Mouse (Mus musculus) neural tube, embryonic 14.5 days (tissue): ENCODE results near the gene Spred1. TPM values are rescaled to one million over a fixed set of nuclear protein-coding genes. Genes with fewer than 3 reads are reported as not detected.

ENCODE experiments used
- ATAC-seq: fragments of 200-750 bp; cut with Nextera tagmentation; 2 replicates; pipeline ENCODE4 v1.8.0; 2017; ENCODE audit warnings: low read depth, mild to moderate bottlenecking, moderate TSS enrichment, moderate library complexity
- H3K27ac ChIP-seq: fragments of 300-500 bp; sonication (generic); 2 replicates; pipeline ENCODE4 v1.5.1; 2014; ENCODE audit warnings: low read depth, mild to moderate bottlenecking, control low read depth, low read length, moderate library complexity, mixed read lengths
- H3K27me3 ChIP-seq: fragments of 300-500 bp; sonication (generic); 2 replicates; pipeline ENCODE4 v1.6.1; 2014; ENCODE audit warnings: low read length; ENCODE audit not compliant: control insufficient read depth, insufficient read depth
- H3K36me3 ChIP-seq: fragments of 300-500 bp; sonication (generic); 2 replicates; pipeline ENCODE4 v1.6.1; 2014; ENCODE audit warnings: low read length, mixed read lengths; ENCODE audit not compliant: control insufficient read depth, insufficient read depth
- H3K4me1 ChIP-seq: fragments of 300-500 bp; sonication (generic); 2 replicates; pipeline ENCODE4 v1.6.1; 2014; ENCODE audit warnings: low read length; ENCODE audit not compliant: control insufficient read depth, insufficient read depth
- H3K4me2 ChIP-seq: fragments of 300-500 bp; sonication (generic); 2 replicates; pipeline ENCODE4 v1.6.1; 2014; ENCODE audit warnings: mild to moderate bottlenecking, low read depth, low read length, control low read depth
- H3K4me3 ChIP-seq: fragments of 300-500 bp; sonication (generic); 2 replicates; pipeline ENCODE4 v1.5.1; 2014; ENCODE audit warnings: low read depth, low read length, control low read depth, mixed read lengths
- H3K9ac ChIP-seq: fragments of 300-500 bp; sonication (generic); replicated peaks from 2 replicates; pipeline ENCODE4 v1.6.1; 2014; ENCODE audit warnings: low read depth, mild to moderate bottlenecking, control low read depth, low read length, mixed read lengths
- H3K9me3 ChIP-seq: fragments of 300-500 bp; sonication (generic); 2 replicates; pipeline ENCODE4 v1.6.1; 2016; ENCODE audit warnings: low read length; ENCODE audit not compliant: control insufficient read depth
- WGBS: fragments of 180-500 bp; shearing (Covaris S2); extraction: QIAGEN DNeasy Blood & Tissue Kit; methylation state at CpG from one replicate; pipeline ENCODE4 v1.1.7; 2014; 5-methylcytosine and 5-hydroxymethylcytosine counted together
- polyA plus RNA-seq: library from polyadenylated mRNA; unstranded; fragments of >200 nt; fragmentation: Nextera tagmentation; extraction: Ambion mirVana; gene quantifications from 2 replicates; pipeline ENCODE4 v1.2.1, GENCODE M21; 2014

Spred1 gene
- polyA plus RNA-seq, 1 experiment from 2014 or later, result 16.0 TPM

DNA sequence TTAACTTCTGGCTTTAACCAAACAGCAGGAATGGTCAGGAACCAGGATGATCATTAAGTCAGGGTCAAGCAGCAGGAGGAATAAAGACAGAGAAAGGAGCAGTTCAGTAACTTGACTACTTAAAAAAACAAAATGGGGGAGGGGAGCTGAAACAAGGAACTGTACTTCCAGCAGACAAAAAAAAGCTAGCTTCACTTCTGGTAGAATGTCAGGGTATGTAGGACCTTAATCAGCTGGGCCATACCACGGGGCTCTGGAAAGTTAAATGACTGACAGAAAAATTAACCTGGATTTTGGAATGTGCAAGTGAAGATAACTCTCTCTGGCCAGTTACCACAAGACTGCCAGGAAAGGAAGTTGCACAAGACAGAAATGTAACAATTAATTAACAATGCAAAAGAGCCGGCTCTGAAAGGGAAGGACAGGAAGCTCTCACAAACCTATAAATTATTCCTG is 28.2 kb upstream of the Spred1 start:
- Histone ChIP-seq H3K4me1 (no peaks in the 10 kb centered on the region), H3K9ac (no peak overlapping the region), H3K27me3 (no peaks in the 10 kb centered on the region), H3K36me3 (no peaks in the 10 kb centered on the region), H3K9me3 (no peaks in the 10 kb centered on the region), H3K4me2 (no peak overlapping the region), H3K27ac (no peak overlapping the region), H3K4me3 (no peak overlapping the region)
- WGBS, result 59% methylated on average over 2 of the region's 2 CpGs
- ATAC-seq, result no peak

DNA sequence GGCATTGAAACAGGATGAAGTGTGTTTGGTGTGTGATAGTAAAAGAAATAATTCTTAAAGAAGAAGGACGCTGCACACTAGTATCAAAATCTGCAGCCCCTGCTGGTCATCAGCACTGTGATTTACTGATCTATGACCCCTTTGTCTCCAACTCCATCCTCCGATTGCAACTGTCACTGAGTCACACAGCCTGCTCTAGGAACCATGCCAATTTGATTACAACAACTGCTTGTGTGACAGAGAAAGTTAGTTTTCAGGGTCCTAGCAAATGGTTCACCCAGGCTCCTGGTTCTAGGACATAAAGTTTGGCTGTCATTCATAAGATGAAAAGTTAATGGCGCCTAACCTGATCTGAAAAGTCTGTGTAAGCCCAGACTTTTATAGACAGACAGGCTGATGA is 25.7 kb upstream of the Spred1 start:
- Histone ChIP-seq H3K4me3 (no peak overlapping the region), H3K4me1 (no peaks in the 10 kb centered on the region), H3K4me2 (no peak overlapping the region), H3K9ac (no peak overlapping the region), H3K9me3 (no peaks in the 10 kb centered on the region), H3K27me3 (no peaks in the 10 kb centered on the region), H3K36me3 (no peaks in the 10 kb centered on the region), H3K27ac (no peak overlapping the region)
- no peak for ATAC-seq
- 52% methylated on average over 3 of the region's 3 CpGs for WGBS

DNA sequence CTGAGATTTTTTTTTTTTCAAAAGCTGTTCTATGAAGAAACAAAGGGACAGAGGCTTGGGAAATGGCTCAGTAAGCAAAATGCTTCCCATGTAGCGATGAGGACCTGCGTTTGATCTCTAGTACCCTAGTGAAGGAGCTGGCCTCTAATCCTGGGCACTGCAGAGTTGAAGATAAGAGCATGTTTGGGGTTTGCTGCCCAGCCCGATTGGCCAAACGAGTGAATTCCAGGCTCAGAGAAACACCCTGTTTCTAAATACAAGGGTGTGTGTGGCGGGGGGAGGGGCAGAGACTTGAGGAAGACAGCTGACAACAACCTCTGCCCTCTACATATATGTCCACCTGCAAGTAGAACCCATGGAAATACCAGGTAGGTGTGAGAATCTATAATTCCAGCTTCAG is 23.9 kb upstream of the Spred1 start:
- H3K9me3 ChIP-seq, result no peaks in the 10 kb centered on the region
- no peaks in the 10 kb centered on the region for H3K4me1 ChIP-seq
- no peak for ATAC-seq
- no peak overlapping the region for H3K9ac ChIP-seq
- H3K4me2 ChIP-seq, result no peak overlapping the region
- no peak overlapping the region for H3K4me3 ChIP-seq
- no peak overlapping the region for H3K27ac ChIP-seq
- no peaks in the 10 kb centered on the region for H3K36me3 ChIP-seq
- no peaks in the 10 kb centered on the region for H3K27me3 ChIP-seq
- WGBS, result 80% methylated on average over 5 of the region's 5 CpGs

DNA sequence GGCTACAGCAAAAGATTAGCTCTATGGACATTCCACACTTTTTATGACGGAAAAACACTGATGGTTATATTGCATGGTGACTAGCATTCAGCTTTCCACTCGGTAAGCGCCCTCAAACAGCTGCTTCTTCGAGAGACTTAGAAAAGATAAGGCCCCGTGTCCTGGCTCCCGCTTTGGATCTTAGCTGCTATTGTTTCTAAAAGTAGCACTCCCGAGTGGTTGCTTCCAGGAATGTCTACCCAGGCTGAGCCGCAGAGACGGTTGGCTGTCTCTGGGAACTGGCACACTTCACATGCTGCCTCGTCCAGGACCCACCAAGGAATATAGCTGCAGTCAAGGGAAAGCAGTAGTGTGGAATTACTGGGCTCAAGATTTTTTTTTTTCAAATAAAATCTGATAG is 21.9 kb upstream of the Spred1 start:
- 67% methylated on average over 10 of the region's 10 CpGs for WGBS
- no peaks in the 10 kb centered on the region for H3K27me3 ChIP-seq
- no peak overlapping the region for H3K27ac ChIP-seq
- no peaks in the 10 kb centered on the region for H3K9me3 ChIP-seq
- no peaks in the 10 kb centered on the region for H3K4me1 ChIP-seq
- no peak overlapping the region for H3K4me3 ChIP-seq
- H3K4me2 ChIP-seq, result no peak overlapping the region
- no peak for ATAC-seq
- no peaks in the 10 kb centered on the region for H3K36me3 ChIP-seq
- no peak overlapping the region for H3K9ac ChIP-seq

DNA sequence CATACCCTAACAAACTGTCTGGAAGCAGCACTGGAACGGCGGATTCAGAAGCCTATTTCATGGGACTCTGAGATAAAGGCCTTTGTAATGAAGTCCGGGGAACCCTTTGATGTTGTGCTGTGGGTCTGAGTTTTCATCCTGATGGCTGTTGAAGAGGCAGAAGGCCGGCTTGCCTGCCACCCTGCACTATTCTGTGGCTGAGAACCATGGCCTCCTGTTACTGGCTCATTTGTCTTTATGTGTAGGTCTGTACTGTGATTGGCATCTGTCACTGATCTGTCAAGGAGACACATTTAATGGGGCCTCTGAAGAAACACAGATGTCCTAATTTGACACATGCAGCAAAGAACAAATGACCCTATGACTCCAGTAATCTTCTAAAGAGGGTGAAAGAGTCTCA is 17.7 kb upstream of the Spred1 start:
- Histone ChIP-seq H3K4me3 (no peak overlapping the region), H3K27me3 (no peaks in the 10 kb centered on the region), H3K9me3 (no peaks in the 10 kb centered on the region), H3K36me3 (no peaks in the 10 kb centered on the region), H3K4me2 (no peak overlapping the region), H3K4me1 (no peaks in the 10 kb centered on the region), H3K9ac (no peak overlapping the region), H3K27ac (no peak overlapping the region)
- ATAC-seq, result no peak
- WGBS, result 10% methylated on average over 4 of the region's 4 CpGs

DNA sequence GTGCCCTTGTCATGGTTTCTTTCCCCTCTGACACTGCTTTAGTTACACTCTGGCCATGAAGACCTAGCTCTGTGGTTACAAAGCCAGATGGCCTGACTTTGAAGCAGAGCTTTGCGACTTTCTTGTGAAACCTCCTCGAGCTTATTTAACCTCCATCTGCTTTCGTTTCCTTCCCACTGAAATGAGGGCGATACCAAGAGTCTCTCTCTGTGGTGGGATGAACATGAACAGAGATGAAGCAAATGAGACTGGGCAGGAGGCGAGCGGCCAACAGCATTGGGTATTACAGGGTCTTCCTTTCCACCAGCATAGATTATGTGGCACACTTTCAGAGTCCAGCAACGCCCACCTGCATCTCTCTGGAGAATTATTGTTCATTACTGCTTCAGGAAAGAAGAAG is 15.8 kb upstream of the Spred1 start:
- 75% methylated on average over 7 of the region's 7 CpGs for WGBS
- no peak overlapping the region for H3K4me3 ChIP-seq
- no peaks in the 10 kb centered on the region for H3K9me3 ChIP-seq
- H3K27me3 ChIP-seq, result no peaks in the 10 kb centered on the region
- ATAC-seq, result no peak
- no peak overlapping the region for H3K4me2 ChIP-seq
- no peaks in the 10 kb centered on the region for H3K4me1 ChIP-seq
- no peak overlapping the region for H3K9ac ChIP-seq
- H3K27ac ChIP-seq, result no peak overlapping the region
- no peaks in the 10 kb centered on the region for H3K36me3 ChIP-seq

DNA sequence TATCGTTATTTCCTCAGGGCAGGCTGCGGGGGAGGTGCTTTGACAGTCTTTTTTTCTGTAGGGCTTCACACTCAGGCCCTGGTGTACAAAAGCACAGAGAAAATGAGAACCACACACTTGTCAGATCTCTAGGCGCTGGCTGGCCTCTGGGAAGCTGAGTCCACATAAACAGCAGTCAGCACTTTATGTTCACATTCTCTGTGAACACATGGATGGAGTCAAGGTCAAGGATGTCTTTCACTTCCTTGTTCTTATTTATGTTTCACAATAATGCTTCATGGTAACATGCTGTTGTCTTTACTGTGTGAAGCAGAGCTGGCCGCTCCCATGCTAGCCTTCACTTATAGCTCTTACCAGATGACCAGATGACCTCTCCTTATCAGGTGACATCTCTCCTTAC is 13.1 kb upstream of the Spred1 start:
- no peak overlapping the region for H3K27ac ChIP-seq
- 63% methylated on average over 4 of the region's 4 CpGs for WGBS
- H3K36me3 ChIP-seq, result no peaks in the 10 kb centered on the region
- H3K4me3 ChIP-seq, result no peak overlapping the region
- H3K4me2 ChIP-seq, result no peak overlapping the region
- H3K4me1 ChIP-seq, result no peaks in the 10 kb centered on the region
- H3K27me3 ChIP-seq, result no peaks in the 10 kb centered on the region
- no peaks in the 10 kb centered on the region for H3K9me3 ChIP-seq
- no peak overlapping the region for H3K9ac ChIP-seq
- ATAC-seq, result no peak

DNA sequence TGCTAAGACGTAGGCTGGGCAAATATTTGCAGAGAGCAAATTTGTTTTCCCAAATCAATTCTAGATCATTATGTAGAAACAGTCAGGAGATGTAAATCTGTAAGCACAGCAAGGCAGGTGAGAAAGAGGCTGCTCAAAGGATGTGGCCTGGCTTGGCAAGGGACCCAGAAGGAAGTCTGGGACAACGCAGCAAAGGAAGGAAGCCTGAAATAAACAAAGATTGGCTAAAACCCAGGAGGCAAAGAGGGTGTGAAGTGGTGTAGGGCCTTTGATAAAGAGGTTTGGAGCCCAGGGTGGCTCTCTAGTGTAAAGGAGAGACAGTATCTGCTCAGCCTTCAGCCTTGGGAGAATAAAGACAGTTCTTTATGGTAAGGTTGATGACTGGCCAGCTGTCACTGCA is 11.9 kb upstream of the Spred1 start:
- Histone ChIP-seq H3K27ac (no peak overlapping the region), H3K9ac (no peak overlapping the region), H3K27me3 (no peaks in the 10 kb centered on the region), H3K4me3 (no peak overlapping the region), H3K4me1 (no peaks in the 10 kb centered on the region), H3K4me2 (no peak overlapping the region), H3K9me3 (no peaks in the 10 kb centered on the region), H3K36me3 (no peaks in the 10 kb centered on the region)
- 79% methylated on average over 2 of the region's 2 CpGs for WGBS
- no peak for ATAC-seq

DNA sequence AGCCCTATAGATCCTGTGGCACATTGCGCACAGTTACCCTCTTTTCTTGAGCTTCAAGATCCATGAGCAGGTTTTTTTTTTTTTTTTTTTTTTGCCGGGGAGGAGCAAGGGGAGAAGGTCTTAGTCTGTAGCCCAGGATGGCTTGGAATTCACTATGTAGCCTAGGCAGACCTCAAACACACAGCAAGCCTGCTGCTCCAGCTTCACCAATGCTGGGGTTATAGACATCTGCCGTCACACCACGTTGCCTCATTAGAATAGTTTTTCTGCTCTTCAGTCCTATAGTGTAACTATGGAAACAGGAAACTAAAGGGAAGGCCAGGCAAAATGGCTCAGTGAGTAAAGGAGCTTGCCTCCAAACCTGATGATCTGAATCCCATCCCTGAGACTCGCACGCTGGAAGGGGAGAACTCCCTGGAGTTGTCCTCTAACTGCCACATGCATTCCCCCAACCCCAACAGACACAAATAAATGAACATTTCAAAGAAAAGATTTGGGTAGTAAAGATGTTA is 10.8 kb upstream of the Spred1 start:
- H3K9me3 ChIP-seq, result no peaks in the 10 kb centered on the region
- no peak overlapping the region for H3K9ac ChIP-seq
- H3K27me3 ChIP-seq, result no peaks in the 10 kb centered on the region
- no peak overlapping the region for H3K4me3 ChIP-seq
- no peaks in the 10 kb centered on the region for H3K4me1 ChIP-seq
- ATAC-seq, result no peak
- no peak overlapping the region for H3K27ac ChIP-seq
- H3K36me3 ChIP-seq, result no peaks in the 10 kb centered on the region
- H3K4me2 ChIP-seq, result no peak overlapping the region
- WGBS, result 54% methylated on average over 6 of the region's 6 CpGs

DNA sequence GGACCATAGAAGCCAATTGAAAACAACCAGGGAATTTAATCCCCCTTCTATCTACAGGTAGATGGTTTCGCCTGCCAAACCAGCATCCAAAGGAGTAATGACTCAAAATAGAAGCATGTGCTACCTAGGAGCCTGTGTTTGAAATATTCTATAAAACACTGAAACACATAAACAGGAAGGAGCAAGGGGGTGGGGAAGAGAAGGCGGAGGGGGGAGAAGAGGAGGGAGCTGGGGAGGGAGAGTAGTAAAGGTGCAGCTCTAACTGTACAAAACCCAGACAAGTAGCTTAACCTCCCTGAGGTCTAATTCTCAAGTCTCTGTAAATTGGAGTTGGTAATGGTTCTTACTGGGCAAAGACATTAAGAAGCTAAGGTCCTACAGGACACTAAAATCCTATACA is 7.9 kb upstream of the Spred1 start:
- no peaks in the 10 kb centered on the region for H3K36me3 ChIP-seq
- no peak overlapping the region for H3K9ac ChIP-seq
- no peak overlapping the region for H3K27ac ChIP-seq
- no peaks in the 10 kb centered on the region for H3K4me1 ChIP-seq
- H3K9me3 ChIP-seq, result no peaks in the 10 kb centered on the region
- 83% methylated on average over 2 of the region's 2 CpGs for WGBS
- no peak overlapping the region for H3K4me3 ChIP-seq
- no peaks in the 10 kb centered on the region for H3K27me3 ChIP-seq
- no peak overlapping the region for H3K4me2 ChIP-seq
- ATAC-seq, result no peak
